In the genomic region with DNA sequence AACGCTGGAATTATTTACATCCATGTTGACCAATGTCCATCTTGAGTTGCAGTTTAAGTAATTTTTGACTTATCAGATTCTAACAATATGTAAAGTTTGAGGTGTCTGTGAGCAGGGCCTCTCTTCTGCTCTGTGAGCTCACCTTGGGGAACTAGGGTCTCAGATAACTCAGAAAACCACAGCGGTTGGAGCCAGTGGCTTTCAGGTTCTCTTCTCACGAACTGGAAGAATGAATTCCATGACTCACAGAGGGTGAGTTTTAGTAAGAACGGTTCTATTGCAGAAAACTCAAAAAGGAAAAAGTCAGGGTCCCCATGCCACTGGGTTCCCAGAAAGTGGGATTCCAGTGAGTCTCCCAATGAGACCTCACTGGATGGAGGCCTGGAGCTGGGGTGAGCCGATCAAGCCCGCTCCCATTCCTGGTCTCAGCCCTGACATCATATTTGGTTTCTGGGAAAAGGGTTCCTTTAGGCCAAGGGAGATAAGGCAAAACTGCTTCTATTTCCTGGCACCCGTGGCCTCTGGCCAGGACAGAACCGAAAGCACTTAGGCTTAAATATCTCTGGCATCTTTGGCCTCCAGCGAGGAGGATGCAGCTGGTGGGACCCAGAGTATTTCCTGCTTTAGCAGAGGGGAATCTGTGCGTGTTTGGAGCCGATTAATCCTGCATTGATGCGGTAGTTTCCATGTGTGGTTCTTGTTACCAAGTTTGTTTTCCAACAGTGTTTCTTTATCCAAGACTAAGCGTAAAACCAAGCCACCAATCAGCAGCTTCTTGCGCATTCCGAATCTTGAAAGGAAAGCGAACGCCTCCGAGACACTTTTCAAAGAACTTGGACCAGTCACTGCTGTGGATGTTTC, we compare ENCODE assay signal across 8 mouse cellular contexts.
DNase-seq lines count a peak whose midpoint lies in the region; ATAC-seq and TF ChIP-seq lines count a peak whose summit lies in the region.

No protein-coding gene starts in this region.

- H3K27ac ChIP-seq in heart, embryonic 15.5 days: peak overlapping the region; percentile 62
- H3K27ac ChIP-seq in liver, embryonic 14.5 days: no peak overlapping the region
- no peak overlapping the region for H3K27ac ChIP-seq in hindbrain, embryonic 13.5 days

- peak; percentile 50; the same call in 1 of the 2 replicates for ATAC-seq in heart, embryonic 15.5 days (replicated peaks; ENCODE audit: insufficient number of reproducible peaks, insufficient read depth, low FRiP score, low read depth)
- no peak for ATAC-seq in liver, embryonic 14.5 days (ENCODE audit: insufficient read depth)
- ATAC-seq in hindbrain, embryonic 13.5 days (ENCODE audit: low FRiP score): no peak

- intact Hi-C loops in left cerebral cortex, postnatal 36 days (cut with DNase I): loop anchor here (5.0 kb wide), 2 partner anchors 110 to 125 kb away; no protein-coding TSS in a partner anchor

- no peak overlapping the region for H3K9ac ChIP-seq in heart, embryonic 15.5 days
- H3K9ac ChIP-seq in liver, embryonic 14.5 days (replicated peaks): no peak overlapping the region
- no peak overlapping the region for H3K9ac ChIP-seq in hindbrain, embryonic 13.5 days

- peak overlapping the region; percentile 49 for H3K4me2 ChIP-seq in heart, embryonic 15.5 days
- H3K4me2 ChIP-seq in liver, embryonic 14.5 days (ENCODE audit: low read depth): peak overlapping the region; percentile 11
- H3K4me2 ChIP-seq in hindbrain, embryonic 13.5 days: no peak overlapping the region

- peak; percentile 42 for DNase-seq in 3134 (ENCODE audit: extremely low read depth, insufficient read length, low spot score)
- peak; percentile 39 for DNase-seq in adrenal gland, postnatal 10 days
- DNase-seq in liver, embryonic 14.5 days (ENCODE audit: low read depth in 3 of 3, low spot score in 3 of 3): no peak
- no peak for DNase-seq in left cerebral cortex, postnatal 36 days (ENCODE audit: low spot score in 2 of 2)
- DNase-seq in cerebellum, adult 11-12 months: no peak
- DNase-seq in cerebellum, postnatal 36 days: no peak

- peak overlapping the region; percentile 24 for H3K4me3 ChIP-seq in heart, embryonic 15.5 days
- H3K4me3 ChIP-seq in liver, embryonic 14.5 days (ENCODE audit: insufficient read depth in 1 of 2, low read depth in 2 of 2, low read length in 2 of 2): no peak overlapping the region
- H3K4me3 ChIP-seq in hindbrain, embryonic 13.5 days: no peak overlapping the region

- H3K4me1 ChIP-seq in heart, embryonic 15.5 days (replicated peaks): peaks cover 16% of the 10 kb centered on the region
- H3K4me1 ChIP-seq in liver, embryonic 14.5 days (replicated peaks; ENCODE audit: control insufficient read depth in 2 of 2, insufficient read depth in 2 of 2, low read length in 1 of 2): peaks cover 0 to 3% of the 10 kb centered on the region in 2 experiments; a peak in 2 of 4 replicates
- H3K4me1 ChIP-seq in hindbrain, embryonic 13.5 days (replicated peaks): peaks cover 20% of the 10 kb centered on the region

- no peaks in the 10 kb centered on the region for H3K9me3 ChIP-seq in heart, embryonic 15.5 days (replicated peaks)
- no peaks in the 10 kb centered on the region for H3K9me3 ChIP-seq in liver, embryonic 14.5 days (ENCODE audit: control insufficient read depth, low read length)
- no peaks in the 10 kb centered on the region for H3K9me3 ChIP-seq in hindbrain, embryonic 13.5 days

- TF ChIP-seq EP300 in liver, embryonic 14.5 days (IDR thresholded peaks at IDR 0.05; ENCODE audit: low read depth): no peak

- 46% methylated on average over 18 of the region's 18 CpGs for WGBS in heart, embryonic 15.5 days
- WGBS in liver, embryonic 14.5 days (ENCODE audit: insufficient replicate concordance): 18% methylated on average over 18 of the region's 18 CpGs
- WGBS in hindbrain, embryonic 13.5 days: 85% methylated on average over 18 of the region's 18 CpGs

- no peaks in the 10 kb centered on the region for H3K27me3 ChIP-seq in heart, embryonic 15.5 days
- no peaks in the 10 kb centered on the region for H3K27me3 ChIP-seq in liver, embryonic 14.5 days (ENCODE audit: control insufficient read depth, insufficient read depth, low read length)
- H3K27me3 ChIP-seq in hindbrain, embryonic 13.5 days: no peaks in the 10 kb centered on the region

- no peak for TF ChIP-seq CTCF in liver, embryonic 14.5 days (IDR thresholded peaks at IDR 0.05; ENCODE audit: low read depth)

- H3K36me3 ChIP-seq in heart, embryonic 15.5 days: no peaks in the 10 kb centered on the region
- H3K36me3 ChIP-seq in liver, embryonic 14.5 days (replicated peaks; ENCODE audit: control insufficient read depth, insufficient read depth, low read depth): no peaks in the 10 kb centered on the region
- H3K36me3 ChIP-seq in hindbrain, embryonic 13.5 days: no peaks in the 10 kb centered on the region

Comparison
In these comparisons a context has a peak if more than half of its experiments do, and no peak if none do; other contexts are left out.
1. DNase-seq: peak in 3134 (single experiment) and adrenal gland, postnatal 10 days (single experiment); none in liver, embryonic 14.5 days (0 of 3), left cerebral cortex, postnatal 36 days (0 of 2), cerebellum, adult 11-12 months (single experiment) and cerebellum, postnatal 36 days (0 of 2).